Mouse (Mus musculus) urinary bladder, adult 18-20 months (tissue): ENCODE measurements at regions not wholly inside any gene's neighbourhood (a gene's known extent, or its start where the extent isn't known, plus 50 kb on each side); places are given as distances from the start of the nearest gene placed in this dataset.

Source experiments
- DNase-seq, 2 experiments: peaks; one replicate each; pipeline ENCODE4 v3.0.0; 2022; ENCODE audit warnings: low spot score in 2 of 2, mixed read lengths in 2 of 2

- DNase-seq, result no peak
Observed at GRCm38 (mm10) chr13:78405071-78405470, 205.5 kb upstream of the Nr2f1 start.

- DNase-seq, result no peak
Observed at GRCm38 (mm10) chr13:78383761-78384160, 184.2 kb upstream of the Nr2f1 start.

GRCm38 (mm10) chr13:78361236-78361635 is 161.7 kb upstream of the Nr2f1 start:
- no peak for DNase-seq

GRCm38 (mm10) chr13:78348830-78349229 is 149.3 kb upstream of the Nr2f1 start:
- DNase-seq, result no peak

GRCm38 (mm10) chr13:78324443-78325206 is 125.1 kb upstream of the Nr2f1 start:
- DNase-seq, result no peak

- no peak for DNase-seq
Observed at GRCm38 (mm10) chr13:78323183-78323582, 123.6 kb upstream of the Nr2f1 start.

- DNase-seq, result no peak
Observed at GRCm38 (mm10) chr13:78318434-78318833, 118.9 kb upstream of the Nr2f1 start.

- no peak for DNase-seq
Observed at GRCm38 (mm10) chr13:78310837-78311236, 111.3 kb upstream of the Nr2f1 start.
